Mouse (Mus musculus): Measurements from ENCODE around the gene Actn1. TPM values are rescaled to one million over a fixed set of nuclear protein-coding genes. Genes with fewer than 3 reads are reported as not detected.

Gene Actn1
- polyA plus RNA-seq, 1 experiment from 2014 or later: 28.7 TPM

DNA sequence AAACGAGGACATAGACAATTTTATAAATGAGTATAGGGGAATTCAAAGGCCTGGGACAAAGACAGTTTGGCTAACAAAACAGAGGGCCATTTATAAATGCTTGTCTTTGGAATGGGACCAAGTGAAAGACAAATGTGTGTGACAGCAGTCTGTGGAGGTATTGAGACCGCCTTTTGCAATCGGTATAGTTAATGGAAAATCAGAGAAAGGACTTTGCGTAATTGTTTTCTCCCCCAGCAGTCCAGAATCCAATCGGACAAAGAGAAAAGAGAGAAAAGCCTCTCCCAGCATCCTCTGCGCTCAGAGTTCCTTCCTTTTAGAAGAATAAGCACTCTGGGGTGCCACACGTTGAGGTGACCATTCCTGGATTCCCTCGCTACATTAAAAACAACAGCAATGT is 114.8 kb downstream of the Actn1 start:
- 70% methylated on average over 8 of the region's 8 CpGs for WGBS
- no peak for TF ChIP-seq CTCF (IDR thresholded peaks at IDR 0.05; ENCODE audit: low read depth)

DNA sequence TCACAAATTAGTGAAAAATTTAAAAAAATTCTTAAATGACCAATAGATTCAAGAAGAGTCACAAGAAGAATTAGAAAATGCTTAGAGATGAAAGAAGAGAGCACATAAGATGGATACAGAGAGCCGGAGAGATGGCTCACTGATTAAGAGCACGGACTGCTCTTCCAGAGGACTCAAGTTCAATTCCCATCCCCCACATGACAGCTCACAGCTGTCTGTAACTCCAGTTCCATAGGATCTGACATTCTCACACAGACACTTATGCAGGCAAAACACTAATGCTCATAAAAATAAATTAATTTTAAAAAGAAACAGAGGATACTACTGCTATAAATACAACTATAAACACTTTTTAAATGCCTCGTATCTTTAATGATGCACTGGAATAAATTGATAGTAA is 115.3 kb downstream of the Actn1 start:
- no peak overlapping the region for H3K9ac ChIP-seq (ENCODE audit: low read depth, low read length)
- no peaks in the 10 kb centered on the region for H3K36me3 ChIP-seq (ENCODE audit: control insufficient read depth, insufficient read depth)
- 66% methylated on average over 3 of the region's 3 CpGs for WGBS
- H3K4me1 ChIP-seq (replicated peaks; ENCODE audit: control insufficient read depth, insufficient read depth, low read length): no peaks in the 10 kb centered on the region; the same call in 1 of the 2 replicates
- no peak for TF ChIP-seq CTCF (IDR thresholded peaks at IDR 0.05; ENCODE audit: low read depth)
- ATAC-seq: no peak
- no peaks in the 10 kb centered on the region for H3K9me3 ChIP-seq (ENCODE audit: control insufficient read depth)
- no peak overlapping the region for H3K4me3 ChIP-seq (ENCODE audit: low read depth, low read length)
- no peak overlapping the region for H3K27ac ChIP-seq (ENCODE audit: low read depth, low read length)
- H3K4me2 ChIP-seq (replicated peaks; ENCODE audit: low read depth): no peak overlapping the region
- no peaks in the 10 kb centered on the region for H3K27me3 ChIP-seq (replicated peaks; ENCODE audit: control insufficient read depth, insufficient read depth, low read length)

More for the DNA sequence above, 114.8 kb downstream of the Actn1 start:
- no peak overlapping the region for H3K27ac ChIP-seq (ENCODE audit: low read depth, low read length)
- ATAC-seq: no peak
- no peaks in the 10 kb centered on the region for H3K9me3 ChIP-seq (ENCODE audit: control insufficient read depth)
- no peak overlapping the region for H3K9ac ChIP-seq (ENCODE audit: low read depth, low read length)
- no peaks in the 10 kb centered on the region for H3K27me3 ChIP-seq (replicated peaks; ENCODE audit: control insufficient read depth, insufficient read depth, low read length)
- H3K4me3 ChIP-seq (ENCODE audit: low read depth, low read length): no peak overlapping the region
- H3K4me1 ChIP-seq (replicated peaks; ENCODE audit: control insufficient read depth, insufficient read depth, low read length): no peaks in the 10 kb centered on the region; the same call in 1 of the 2 replicates
- no peaks in the 10 kb centered on the region for H3K36me3 ChIP-seq (ENCODE audit: control insufficient read depth, insufficient read depth)
- H3K4me2 ChIP-seq (replicated peaks; ENCODE audit: low read depth): no peak overlapping the region

DNA sequence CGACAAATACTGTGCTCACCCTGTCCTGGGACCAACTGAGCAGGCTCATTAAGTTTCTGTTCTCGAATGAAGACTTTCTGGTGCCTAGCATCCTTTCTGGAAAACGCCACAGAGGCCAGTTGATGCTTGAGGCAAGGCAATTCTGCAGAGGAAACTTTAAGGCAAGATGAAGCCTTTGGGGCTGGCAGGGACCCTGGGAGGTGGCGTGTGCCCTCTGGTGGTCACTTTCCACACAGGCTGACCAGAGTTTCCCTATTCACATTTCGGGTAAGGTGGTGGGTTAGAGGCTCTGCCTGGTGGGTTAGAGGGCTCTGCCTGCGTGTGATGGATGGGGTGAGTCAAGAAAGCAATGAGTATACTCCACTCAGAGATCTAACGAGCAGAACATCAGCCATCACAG is 118.7 kb downstream of the Actn1 start:
- H3K9me3 ChIP-seq (ENCODE audit: control insufficient read depth): no peaks in the 10 kb centered on the region
- no peaks in the 10 kb centered on the region for H3K27me3 ChIP-seq (replicated peaks; ENCODE audit: control insufficient read depth, insufficient read depth, low read length)
- no peak overlapping the region for H3K27ac ChIP-seq (ENCODE audit: low read depth, low read length)
- no peaks in the 10 kb centered on the region for H3K36me3 ChIP-seq (ENCODE audit: control insufficient read depth, insufficient read depth)
- no peak overlapping the region for H3K4me2 ChIP-seq (replicated peaks; ENCODE audit: low read depth)
- H3K4me1 ChIP-seq (replicated peaks; ENCODE audit: control insufficient read depth, insufficient read depth, low read length): no peaks in the 10 kb centered on the region
- H3K4me3 ChIP-seq (ENCODE audit: low read depth, low read length): no peak overlapping the region
- ATAC-seq: no peak
- no peak overlapping the region for H3K9ac ChIP-seq (ENCODE audit: low read depth, low read length)
- TF ChIP-seq CTCF (IDR thresholded peaks at IDR 0.05; ENCODE audit: low read depth): peak; percentile 95
- 27% methylated on average over 7 of the region's 7 CpGs for WGBS

DNA sequence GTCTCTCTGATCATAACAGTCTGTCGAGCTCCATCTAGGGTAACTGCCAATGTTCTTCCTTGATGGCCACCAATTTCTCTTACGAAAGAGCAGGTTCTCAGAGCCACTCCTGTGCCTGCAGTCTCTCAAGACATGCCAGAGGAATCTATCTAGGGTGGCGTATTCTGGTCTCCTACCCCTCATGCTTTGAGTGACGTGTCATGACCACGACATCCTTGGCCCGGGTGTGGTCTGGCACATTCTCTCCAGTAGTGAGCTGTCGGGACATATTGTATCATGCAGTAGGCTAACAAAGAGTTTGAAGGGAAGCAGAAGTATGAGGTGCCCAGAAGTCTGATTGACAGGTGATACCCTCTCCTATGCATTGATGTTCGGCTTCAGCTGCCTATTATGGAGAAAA is 119.2 kb downstream of the Actn1 start:
- no peaks in the 10 kb centered on the region for H3K9me3 ChIP-seq (ENCODE audit: control insufficient read depth)
- H3K4me2 ChIP-seq (replicated peaks; ENCODE audit: low read depth): no peak overlapping the region
- no peaks in the 10 kb centered on the region for H3K27me3 ChIP-seq (replicated peaks; ENCODE audit: control insufficient read depth, insufficient read depth, low read length)
- no peak for TF ChIP-seq CTCF (IDR thresholded peaks at IDR 0.05; ENCODE audit: low read depth)
- H3K9ac ChIP-seq (ENCODE audit: low read depth, low read length): no peak overlapping the region
- H3K36me3 ChIP-seq (ENCODE audit: control insufficient read depth, insufficient read depth): no peaks in the 10 kb centered on the region
- 69% methylated on average over 8 of the region's 8 CpGs for WGBS
- no peaks in the 10 kb centered on the region for H3K4me1 ChIP-seq (replicated peaks; ENCODE audit: control insufficient read depth, insufficient read depth, low read length)
- no peak overlapping the region for H3K4me3 ChIP-seq (ENCODE audit: low read depth, low read length)
- H3K27ac ChIP-seq (ENCODE audit: low read depth, low read length): no peak overlapping the region
- no peak for ATAC-seq

DNA sequence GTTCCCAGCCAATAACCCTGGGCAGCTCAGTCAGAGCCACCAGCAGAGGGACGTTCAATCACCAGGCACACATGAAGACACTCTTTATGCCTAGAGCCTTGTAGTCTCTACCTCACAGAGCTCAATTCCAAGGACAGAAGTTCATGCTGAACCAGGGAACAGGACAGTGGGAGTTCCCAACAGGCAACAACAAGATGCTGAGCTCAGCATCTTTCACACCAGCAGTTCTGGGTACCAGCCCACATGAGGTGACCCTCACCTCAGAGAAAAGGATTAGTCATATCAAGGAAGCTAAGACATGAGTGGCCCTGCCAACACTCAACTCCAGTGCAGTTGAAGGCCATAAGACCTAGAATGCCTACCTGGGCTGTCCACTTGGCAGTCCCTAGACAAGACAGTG is 122.4 kb downstream of the Actn1 start:
- Histone ChIP-seq H3K4me3 (ENCODE audit: low read depth, low read length) (no peak overlapping the region), H3K4me1 (replicated peaks; ENCODE audit: control insufficient read depth, insufficient read depth, low read length) (no peaks in the 10 kb centered on the region), H3K9me3 (ENCODE audit: control insufficient read depth) (no peaks in the 10 kb centered on the region), H3K27ac (ENCODE audit: low read depth, low read length) (no peak overlapping the region), H3K27me3 (replicated peaks; ENCODE audit: control insufficient read depth, insufficient read depth, low read length) (no peaks in the 10 kb centered on the region), H3K36me3 (ENCODE audit: control insufficient read depth, insufficient read depth) (no peaks in the 10 kb centered on the region), H3K9ac (ENCODE audit: low read depth, low read length) (no peak overlapping the region), H3K4me2 (replicated peaks; ENCODE audit: low read depth) (no peak overlapping the region)
- 80% methylated on average over 1 of the region's 1 CpGs for WGBS
- no peak for TF ChIP-seq CTCF (IDR thresholded peaks at IDR 0.05; ENCODE audit: low read depth)
- ATAC-seq: no peak

DNA sequence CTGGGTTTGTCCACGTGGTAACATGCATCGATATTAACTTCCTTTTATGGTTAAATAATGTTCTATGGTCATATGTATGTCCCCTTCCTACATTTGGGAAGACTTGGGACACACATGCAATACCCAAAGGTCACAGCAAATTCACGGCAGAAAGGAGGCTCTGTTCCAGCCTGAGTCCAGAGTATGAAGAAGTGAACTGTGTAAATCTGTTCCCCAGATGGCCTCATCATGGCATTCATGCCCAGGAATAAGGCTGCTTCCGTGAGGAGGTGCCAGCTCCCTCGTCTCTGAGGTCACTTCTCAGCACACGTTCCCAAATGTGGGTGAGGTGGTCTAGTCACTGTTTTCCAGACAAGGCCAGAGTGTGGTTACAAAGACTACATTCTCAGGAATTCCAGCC is 122.9 kb downstream of the Actn1 start:
- Histone ChIP-seq H3K4me3 (ENCODE audit: low read depth, low read length) (no peak overlapping the region), H3K27ac (ENCODE audit: low read depth, low read length) (no peak overlapping the region), H3K4me1 (replicated peaks; ENCODE audit: control insufficient read depth, insufficient read depth, low read length) (no peaks in the 10 kb centered on the region), H3K9ac (ENCODE audit: low read depth, low read length) (no peak overlapping the region), H3K9me3 (ENCODE audit: control insufficient read depth) (no peaks in the 10 kb centered on the region), H3K36me3 (ENCODE audit: control insufficient read depth, insufficient read depth) (no peaks in the 10 kb centered on the region), H3K4me2 (replicated peaks; ENCODE audit: low read depth) (no peak overlapping the region), H3K27me3 (replicated peaks; ENCODE audit: control insufficient read depth, insufficient read depth, low read length) (no peaks in the 10 kb centered on the region)
- no peak for TF ChIP-seq CTCF (IDR thresholded peaks at IDR 0.05; ENCODE audit: low read depth)
- no peak for ATAC-seq
- 78% methylated on average over 6 of the region's 6 CpGs for WGBS
